Mouse (Mus musculus): ENCODE measurements at regions not wholly inside any gene's neighbourhood (a gene's known extent, or its start where the extent isn't known, plus 50 kb on each side); places are given as distances from the start of the nearest gene placed in this dataset.

DNA sequence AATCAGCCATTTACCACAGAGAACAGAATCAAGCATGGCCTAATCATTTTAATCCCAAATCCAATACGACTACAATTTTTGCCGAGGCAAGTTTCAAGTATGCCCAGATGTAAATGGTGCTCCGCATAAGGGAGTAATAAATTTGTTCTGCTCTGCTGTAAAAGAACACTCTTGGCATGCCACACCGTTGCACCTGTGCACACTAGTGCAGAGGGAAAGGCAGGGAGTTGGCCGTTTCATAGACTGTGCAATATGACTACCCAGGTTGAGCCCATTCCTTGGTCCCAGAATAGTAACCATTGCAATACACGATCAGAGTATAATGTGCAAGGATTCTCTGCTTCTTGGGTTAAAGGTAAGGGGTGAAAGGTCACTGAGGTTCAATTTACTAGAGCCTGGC lies 270.7 kb upstream of the Nrip1 start:
- no peak for TF ChIP-seq CTCF (IDR thresholded peaks at IDR 0.05; ENCODE audit: borderline replicate concordance, extremely low read depth, insufficient read depth, insufficient read length)
- no peak for TF ChIP-seq POLR2A (IDR thresholded peaks at IDR 0.05; ENCODE audit: borderline replicate concordance, extremely low read depth, insufficient read depth, insufficient read length, poor library complexity, severe bottlenecking)

Measured in brain, embryonic 14.5 days (tissue).